Mouse (Mus musculus) bone marrow, adult 2 months (tissue): ENCODE measurements around the gene Cisd2. TPM values are rescaled to one million over a fixed set of nuclear protein-coding genes. Genes with fewer than 3 reads are reported as not detected.

ENCODE experiments used
- H3K27ac ChIP-seq: fragments of 200-500 bp; 2 replicates; pipeline ENCODE4 v1.5.1; 2012; ENCODE audit warnings: low read depth, mild to moderate bottlenecking, control low read depth, inconsistent platforms, low read length; ENCODE audit not compliant: control insufficient read depth, poor library complexity, insufficient read depth
- H3K4me1 ChIP-seq: fragments of 200-500 bp; 2 replicates; pipeline ENCODE4 v1.6.1; 2011; ENCODE audit warnings: low read length; ENCODE audit not compliant: control insufficient read depth, insufficient read depth
- H3K4me3 ChIP-seq: fragments of 200-500 bp; replicated peaks from 2 replicates; pipeline ENCODE3; 2011; ENCODE audit warnings: mild to moderate bottlenecking, low read depth, low read length, control low read depth; ENCODE audit not compliant: control insufficient read depth
- CTCF ChIP-seq: fragments of 200-500 bp; IDR thresholded peaks from 2 replicates; pipeline ENCODE4 v1.5.1; 2011; ENCODE audit warnings: low read length, control low read depth; ENCODE audit not compliant: control insufficient read depth, insufficient read depth
- POLR2A ChIP-seq: fragments of 200-500 bp; IDR thresholded peaks from 2 replicates; pipeline ENCODE4 v1.6.1; 2011; ENCODE audit warnings: low read depth, mild to moderate bottlenecking, control low read depth, low read length, borderline replicate concordance; ENCODE audit not compliant: control insufficient read depth
- WGBS: fragments of 180-500 bp; shearing (Covaris S2); methylation state at CpG from one replicate; pipeline ENCODE4 v1.1.7; 2018; 5-methylcytosine and 5-hydroxymethylcytosine counted together
- polyA plus RNA-seq: library from polyadenylated mRNA; stranded (reverse); fragments of >200 nt; gene quantifications from 2 replicates; pipeline ENCODE4 v1.2.4, GENCODE M21; 2011; ENCODE audit warnings: low replicate concordance; ENCODE audit not compliant: missing spikeins, insufficient read depth, insufficient read length

Cisd2 gene
- polyA plus RNA-seq, 1 experiment: 17.0 TPM

DNA sequence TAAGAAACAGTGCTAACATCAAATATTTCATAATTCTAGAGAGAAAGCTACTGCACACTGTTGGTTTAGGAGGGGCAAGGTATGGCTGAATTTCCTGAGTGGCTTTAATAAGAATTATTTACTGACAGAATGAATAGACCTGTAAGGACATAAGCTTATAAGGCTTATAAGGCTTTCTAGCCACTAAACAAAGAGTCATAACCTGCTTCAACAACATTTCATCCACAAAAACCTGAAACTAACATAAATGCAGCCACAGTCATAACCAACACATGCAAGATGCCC is 2.5 kb downstream of the Cisd2 start:
- peaks cover 4% of the 10 kb centered on the region for H3K4me1 ChIP-seq
- 0 out of 2 replicates have a peak overlapping the region, but pooled peaks have one; percentile 54 for H3K27ac ChIP-seq
- H3K4me3 ChIP-seq: no peak overlapping the region
- TF ChIP-seq CTCF: no peak
- TF ChIP-seq POLR2A: no peak

DNA sequence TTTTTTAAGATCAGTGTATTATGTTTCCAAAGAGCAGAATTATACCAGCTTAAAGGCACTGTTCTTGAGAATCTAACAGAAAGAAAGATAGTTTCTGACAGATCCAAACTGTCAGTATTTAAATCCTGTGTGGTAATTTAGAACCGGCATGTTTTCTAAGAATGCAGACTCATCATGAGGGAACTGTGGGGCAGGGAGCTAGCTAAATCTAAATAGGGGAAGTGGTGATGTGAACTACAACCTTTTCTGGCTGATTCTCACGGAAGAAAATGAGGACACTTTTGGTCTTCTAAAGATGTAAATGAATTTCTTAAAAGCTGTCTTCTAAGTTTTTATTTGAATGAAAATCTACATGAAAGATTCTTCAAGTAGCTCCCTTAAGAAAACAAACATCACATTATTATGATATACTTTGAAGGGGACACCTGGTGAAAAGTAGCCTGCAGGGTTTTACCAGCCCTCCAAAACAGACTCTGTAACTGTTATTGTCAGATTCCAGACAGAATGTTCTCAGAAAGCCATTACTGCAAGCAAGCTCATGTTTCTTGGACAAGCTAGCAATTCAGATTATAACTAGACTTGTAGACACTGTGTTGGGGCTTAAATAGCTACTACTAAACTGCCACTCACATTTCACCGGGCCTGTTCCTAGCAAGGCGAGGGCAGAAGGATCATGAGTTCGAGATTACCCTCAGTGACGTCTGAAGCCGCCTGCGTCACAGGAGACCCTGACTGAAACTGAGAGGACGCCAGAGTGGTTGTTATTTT is 3.0 kb downstream of the Cisd2 start:
- TF ChIP-seq CTCF (no peak), POLR2A (no peak)
- 56% methylated on average over 9 of the region's 9 CpGs for WGBS
- Histone ChIP-seq H3K4me3 (no peak overlapping the region), H3K27ac (peak overlapping the region; percentile 54; the same call in 1 of the 2 replicates), H3K4me1 (peaks cover 4% of the 10 kb centered on the region)

DNA sequence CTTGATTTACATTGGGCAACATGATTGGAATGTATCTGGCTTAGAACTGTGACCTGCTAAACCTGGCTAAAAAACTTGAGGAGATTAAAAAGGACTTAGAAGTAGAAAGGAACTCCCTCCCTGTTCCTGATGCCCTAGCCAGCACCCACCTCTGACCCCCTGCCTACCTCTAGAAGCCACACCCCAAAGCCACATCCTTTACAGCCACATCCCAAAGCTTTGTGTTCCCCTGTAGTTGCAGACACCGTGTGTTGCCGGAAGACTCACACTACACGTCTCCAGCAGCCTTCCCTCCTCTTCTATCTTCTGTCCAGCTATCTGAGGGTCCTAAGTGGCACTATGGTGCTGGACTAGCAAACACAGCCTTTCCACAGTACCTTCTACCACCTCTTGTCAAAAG is 5.9 kb downstream of the Cisd2 start:
- Histone ChIP-seq H3K27ac (no peak overlapping the region), H3K4me1 (peaks cover 4% of the 10 kb centered on the region), H3K4me3 (no peak overlapping the region)
- TF ChIP-seq POLR2A (no peak), CTCF (no peak)
- WGBS: 15% methylated on average over 3 of the region's 3 CpGs

DNA sequence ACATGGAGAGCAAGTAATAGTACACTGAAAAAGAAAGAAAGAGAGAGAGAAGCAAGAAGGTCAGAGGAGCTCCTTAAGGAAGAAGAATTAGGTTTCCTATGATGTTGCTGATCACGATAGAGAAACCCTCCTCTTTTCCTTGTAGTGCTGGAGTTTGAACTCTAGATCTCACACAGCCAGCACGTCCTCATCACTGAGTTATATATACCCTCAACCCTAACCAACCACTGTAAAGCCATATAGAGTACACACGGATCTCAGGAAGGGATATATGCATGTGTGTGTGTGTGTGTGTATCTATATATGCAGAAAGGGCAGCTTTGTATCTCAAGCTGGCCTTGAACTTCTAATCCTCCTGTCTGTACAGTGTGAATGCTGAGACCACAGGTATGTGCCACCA is 6.5 kb downstream of the Cisd2 start:
- TF ChIP-seq CTCF (no peak), POLR2A (no peak)
- WGBS: 77% methylated on average over 3 of the region's 3 CpGs
- H3K4me1 ChIP-seq: peaks cover 4% of the 10 kb centered on the region
- H3K4me3 ChIP-seq: no peak overlapping the region
- H3K27ac ChIP-seq: no peak overlapping the region

DNA sequence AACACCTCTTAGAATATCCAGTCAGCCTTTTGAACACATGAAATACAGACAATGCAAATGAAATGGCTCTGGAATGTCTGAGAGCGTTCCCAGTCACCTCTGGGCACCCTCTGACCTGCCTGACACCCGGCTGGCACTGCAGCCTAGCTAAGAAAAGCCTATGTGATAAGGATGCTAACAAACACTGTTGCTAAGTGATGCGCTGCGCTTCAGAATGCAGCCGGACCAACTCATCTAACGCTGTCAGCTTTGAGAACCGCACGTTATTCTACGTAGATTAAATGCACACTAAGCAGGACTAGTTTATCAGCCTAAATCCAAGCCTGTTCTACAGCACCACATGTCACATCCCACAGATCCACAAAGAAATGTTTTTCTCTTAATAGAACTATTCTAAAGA is 11.9 kb downstream of the Cisd2 start:
- Histone ChIP-seq H3K27ac (no peak overlapping the region), H3K4me3 (no peak overlapping the region)
- WGBS: 90% methylated on average over 9 of the region's 9 CpGs

DNA sequence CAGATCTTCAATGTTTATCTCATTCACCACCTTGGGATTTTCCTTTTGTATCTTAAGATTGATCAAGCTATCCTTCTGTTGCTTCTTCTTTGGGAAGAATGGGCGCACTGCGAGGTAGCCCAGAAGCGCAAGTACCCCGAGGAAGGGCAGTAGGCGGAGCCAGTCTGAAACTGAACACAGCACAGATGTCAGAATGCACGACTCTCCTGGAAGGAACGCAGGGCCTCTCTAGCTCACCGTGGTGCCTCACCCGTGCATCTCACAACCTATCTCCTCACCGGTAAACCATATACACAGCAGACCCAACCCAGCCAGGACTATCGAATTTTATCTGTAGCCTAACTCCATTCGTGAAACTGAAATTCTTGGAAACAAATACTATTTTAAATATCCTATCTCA is 12.7 kb downstream of the Cisd2 start:
- no peaks in the 10 kb centered on the region for H3K4me1 ChIP-seq
- 89% methylated on average over 12 of the region's 12 CpGs for WGBS
- TF ChIP-seq CTCF (no peak), POLR2A (no peak)
- H3K27ac ChIP-seq: no peak overlapping the region
- H3K4me3 ChIP-seq: no peak overlapping the region

More for the DNA sequence above, 11.9 kb downstream of the Cisd2 start:
- no peaks in the 10 kb centered on the region for H3K4me1 ChIP-seq
- TF ChIP-seq POLR2A (no peak), CTCF (no peak)

DNA sequence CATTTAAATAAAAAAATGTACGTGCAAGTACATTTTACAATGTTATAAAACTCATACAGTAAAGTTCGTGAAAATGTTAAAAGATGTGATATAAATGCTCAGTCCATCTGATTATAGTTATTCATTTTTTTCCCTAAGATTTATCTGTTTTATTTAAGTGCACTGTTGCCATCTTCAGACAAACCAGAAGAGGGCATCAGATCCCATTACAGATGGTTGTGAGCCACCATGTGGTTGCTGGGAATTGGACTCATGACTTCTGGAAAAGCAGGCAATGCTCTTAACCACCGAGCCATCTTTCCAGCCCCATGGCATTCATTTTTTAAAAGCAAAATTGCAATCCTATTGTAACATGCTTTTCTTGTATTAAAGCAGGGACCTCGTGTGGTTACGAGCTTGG is 14.5 kb downstream of the Cisd2 start:
- H3K27ac ChIP-seq: no peak overlapping the region
- no peak overlapping the region for H3K4me3 ChIP-seq
- WGBS: 93% methylated on average over 5 of the region's 5 CpGs
- no peak for TF ChIP-seq CTCF
- no peak for TF ChIP-seq POLR2A
- no peaks in the 10 kb centered on the region for H3K4me1 ChIP-seq

DNA sequence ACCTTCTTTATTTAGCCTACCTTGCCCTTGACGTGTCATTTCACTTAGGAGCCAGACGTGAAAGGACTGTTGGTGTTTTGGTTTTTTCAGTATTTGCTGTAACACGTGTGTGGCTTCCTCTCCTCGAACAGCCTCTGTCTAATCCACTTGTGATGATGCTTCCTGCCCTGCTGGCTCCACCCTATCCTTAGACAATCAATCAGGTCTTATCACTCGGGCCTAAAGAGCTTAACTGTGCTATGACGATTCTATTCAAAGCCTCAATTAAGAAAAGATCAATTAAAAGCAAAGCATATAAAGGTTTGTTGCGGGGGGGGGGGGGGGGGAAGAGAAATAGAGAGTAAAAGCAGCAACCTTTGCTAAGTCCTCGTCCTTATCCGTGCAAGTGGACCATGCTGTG is 16.4 kb downstream of the Cisd2 start:
- Histone ChIP-seq H3K27ac (no peak overlapping the region), H3K4me1 (no peaks in the 10 kb centered on the region), H3K4me3 (no peak overlapping the region)
- WGBS: 62% methylated on average over 9 of the region's 9 CpGs
- TF ChIP-seq POLR2A: no peak
- TF ChIP-seq CTCF: no peak

DNA sequence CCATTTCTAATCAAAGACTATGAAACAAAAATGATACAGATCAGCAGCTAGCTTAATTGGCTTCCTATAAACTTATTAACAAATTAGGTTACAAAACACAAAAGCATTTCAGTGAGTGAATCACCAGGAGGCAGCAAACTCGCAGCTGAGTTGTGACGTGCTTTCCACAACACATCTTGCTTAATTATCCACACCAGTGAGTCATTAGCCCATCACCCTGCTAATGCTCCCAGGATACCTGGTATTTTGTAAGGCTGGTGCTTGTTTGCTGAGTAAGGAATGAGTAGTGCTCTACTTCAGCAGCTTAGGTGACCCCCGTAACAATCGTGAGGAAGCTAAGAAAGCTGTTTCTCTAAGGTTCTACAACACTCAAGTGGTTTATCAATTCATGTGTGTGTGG is 19.1 kb downstream of the Cisd2 start:
- Histone ChIP-seq H3K27ac (no peak overlapping the region), H3K4me3 (no peak overlapping the region), H3K4me1 (no peaks in the 10 kb centered on the region)
- no peak for TF ChIP-seq POLR2A
- TF ChIP-seq CTCF: no peak
- 66% methylated on average over 4 of the region's 4 CpGs for WGBS
